Mouse (Mus musculus) midbrain, embryonic 14.5 days (tissue): ENCODE results near the gene Bmf. TPM values are rescaled to one million over a fixed set of nuclear protein-coding genes. Genes with fewer than 3 reads are reported as not detected.

Experiments
- ATAC-seq: fragments of 200-750 bp; cut with Nextera tagmentation; 2 replicates; pipeline ENCODE4 v1.8.0; 2017; ENCODE audit warnings: moderate number of reproducible peaks, moderate library complexity; ENCODE audit not compliant: low FRiP score, low TSS enrichment
- DNase-seq: peaks from one replicate; pipeline ENCODE4 v3.0.0-alpha.2; 2015
- H3K27ac ChIP-seq: fragments of 300-500 bp; sonication (generic); replicated peaks from 2 replicates; pipeline ENCODE4 v1.5.1; 2014; ENCODE audit warnings: mild to moderate bottlenecking, low read depth, low read length, moderate library complexity
- H3K27me3 ChIP-seq: fragments of 300-500 bp; sonication (generic); 2 replicates; pipeline ENCODE4 v1.6.1; 2014; ENCODE audit warnings: low read length, control low read depth, mixed read lengths; ENCODE audit not compliant: control insufficient read depth, insufficient read depth
- H3K36me3 ChIP-seq: fragments of 300-500 bp; sonication (generic); 2 replicates; pipeline ENCODE4 v1.6.1; 2014; ENCODE audit warnings: low read length, control low read depth; ENCODE audit not compliant: control insufficient read depth, insufficient read depth
- H3K4me1 ChIP-seq: fragments of 300-500 bp; sonication (generic); 2 replicates; pipeline ENCODE4 v1.6.1; 2014; ENCODE audit warnings: mild to moderate bottlenecking, antibody characterized with exemption, low read length, control low read depth; ENCODE audit not compliant: control insufficient read depth, insufficient read depth
- H3K4me2 ChIP-seq: fragments of 300-500 bp; sonication (generic); 2 replicates; pipeline ENCODE4 v1.6.1; 2014; ENCODE audit warnings: mild to moderate bottlenecking, low read length, moderate library complexity
- H3K4me3 ChIP-seq: fragments of 300-500 bp; sonication (generic); replicated peaks from 2 replicates; pipeline ENCODE4 v1.5.1; 2014; ENCODE audit warnings: low read depth, low read length
- H3K9ac ChIP-seq: fragments of 300-500 bp; sonication (generic); replicated peaks from 2 replicates; pipeline ENCODE4 v1.6.1; 2014; ENCODE audit warnings: mild to moderate bottlenecking, low read length, moderate library complexity
- H3K9me3 ChIP-seq: fragments of 300-500 bp; sonication (generic); 2 replicates; pipeline ENCODE4 v1.6.1; 2016; ENCODE audit warnings: low read length, control low read depth, mixed read lengths; ENCODE audit not compliant: control insufficient read depth
- WGBS: fragments of 180-500 bp; shearing (Covaris S2); extraction: QIAGEN DNeasy Blood & Tissue Kit; methylation state at CpG from one replicate; pipeline ENCODE4 v1.1.7; 2014; 5-methylcytosine and 5-hydroxymethylcytosine counted together
- polyA plus RNA-seq: library from polyadenylated mRNA; unstranded; fragments of >200 nt; fragmentation: Nextera tagmentation; extraction: Ambion mirVana; gene quantifications from 2 replicates; pipeline ENCODE4 v1.2.1, GENCODE M21; 2014

Gene Bmf
- polyA plus RNA-seq, 1 experiment from 2014 or later, result 1.9 TPM

GRCm38 (mm10) chr2:118495024-118495423 lies 54.5 kb downstream of the Bmf start:
- ATAC-seq (no peak), DNase-seq (no peak)
- H3K36me3 ChIP-seq, result no peaks in the 10 kb centered on the region
- H3K27me3 ChIP-seq, result no peaks in the 10 kb centered on the region
- H3K27ac ChIP-seq, result no peak overlapping the region
- 76% methylated on average over 9 of the region's 9 CpGs for WGBS
- no peaks in the 10 kb centered on the region for H3K4me1 ChIP-seq
- no peaks in the 10 kb centered on the region for H3K9me3 ChIP-seq
- H3K9ac ChIP-seq, result no peak overlapping the region
- H3K4me3 ChIP-seq, result no peak overlapping the region
- H3K4me2 ChIP-seq, result no peak overlapping the region

GRCm38 (mm10) chr2:118491741-118492395 lies 57.6 kb downstream of the Bmf start:
- Histone ChIP-seq H3K9ac (no peak overlapping the region), H3K9me3 (no peaks in the 10 kb centered on the region), H3K36me3 (no peaks in the 10 kb centered on the region), H3K4me3 (no peak overlapping the region), H3K4me1 (no peaks in the 10 kb centered on the region), H3K27ac (no peak overlapping the region), H3K27me3 (no peaks in the 10 kb centered on the region), H3K4me2 (no peak overlapping the region)
- WGBS, result 86% methylated on average over 4 of the region's 4 CpGs
- DNase-seq (no peak), ATAC-seq (no peak)

GRCm38 (mm10) chr2:118491281-118491731 lies 58.2 kb downstream of the Bmf start:
- WGBS, result 55% methylated on average over 5 of the region's 5 CpGs
- no peaks in the 10 kb centered on the region for H3K4me1 ChIP-seq
- H3K27ac ChIP-seq, result no peak overlapping the region
- no peak overlapping the region for H3K9ac ChIP-seq
- no peak overlapping the region for H3K4me2 ChIP-seq
- H3K4me3 ChIP-seq, result no peak overlapping the region
- no peaks in the 10 kb centered on the region for H3K9me3 ChIP-seq
- DNase-seq (no peak), ATAC-seq (no peak)
- no peaks in the 10 kb centered on the region for H3K36me3 ChIP-seq
- no peaks in the 10 kb centered on the region for H3K27me3 ChIP-seq

- Histone ChIP-seq H3K9ac (no peak overlapping the region), H3K4me1 (no peaks in the 10 kb centered on the region), H3K27ac (no peak overlapping the region), H3K4me3 (no peak overlapping the region), H3K4me2 (no peak overlapping the region), H3K36me3 (no peaks in the 10 kb centered on the region), H3K9me3 (no peaks in the 10 kb centered on the region), H3K27me3 (no peaks in the 10 kb centered on the region)
- ATAC-seq, result no peak
- WGBS, result 54% methylated on average over 12 of the region's 12 CpGs
- DNase-seq, result peak; percentile 22
These were observed 59.0 kb downstream of the Bmf start for GRCm38 (mm10) chr2:118490241-118491091.

GRCm38 (mm10) chr2:118487806-118488205 lies 61.7 kb downstream of the Bmf start:
- Histone ChIP-seq H3K36me3 (no peaks in the 10 kb centered on the region), H3K4me3 (no peak overlapping the region), H3K4me2 (no peak overlapping the region), H3K27ac (no peak overlapping the region), H3K9me3 (no peaks in the 10 kb centered on the region), H3K9ac (no peak overlapping the region), H3K4me1 (no peaks in the 10 kb centered on the region), H3K27me3 (no peaks in the 10 kb centered on the region)
- 68% methylated on average over 3 of the region's 3 CpGs for WGBS
- no peak for DNase-seq
- ATAC-seq, result no peak

GRCm38 (mm10) chr2:118486933-118487332 lies 62.6 kb downstream of the Bmf start:
- ATAC-seq (no peak; the same call in 1 of the 2 replicates), DNase-seq (peak; percentile 70)
- 12% methylated on average over 12 of the region's 12 CpGs for WGBS
- Histone ChIP-seq H3K4me3 (no peak overlapping the region), H3K36me3 (no peaks in the 10 kb centered on the region), H3K9me3 (no peaks in the 10 kb centered on the region), H3K4me2 (no peak overlapping the region), H3K27me3 (no peaks in the 10 kb centered on the region), H3K27ac (no peak overlapping the region), H3K9ac (no peak overlapping the region), H3K4me1 (no peaks in the 10 kb centered on the region)

GRCm38 (mm10) chr2:118485415-118485814 lies 64.1 kb downstream of the Bmf start:
- H3K27ac ChIP-seq, result no peak overlapping the region
- H3K4me1 ChIP-seq, result no peaks in the 10 kb centered on the region
- DNase-seq, result no peak
- no peaks in the 10 kb centered on the region for H3K36me3 ChIP-seq
- H3K9ac ChIP-seq, result no peak overlapping the region
- 86% methylated on average over 3 of the region's 3 CpGs for WGBS
- H3K4me3 ChIP-seq, result no peak overlapping the region
- H3K27me3 ChIP-seq, result no peaks in the 10 kb centered on the region
- no peak overlapping the region for H3K4me2 ChIP-seq
- no peaks in the 10 kb centered on the region for H3K9me3 ChIP-seq
- no peak for ATAC-seq

- no peaks in the 10 kb centered on the region for H3K9me3 ChIP-seq
- ATAC-seq (no peak), DNase-seq (no peak)
- no peaks in the 10 kb centered on the region for H3K36me3 ChIP-seq
- H3K4me2 ChIP-seq, result no peak overlapping the region
- H3K4me3 ChIP-seq, result no peak overlapping the region
- no peaks in the 10 kb centered on the region for H3K4me1 ChIP-seq
- no peak overlapping the region for H3K9ac ChIP-seq
- no peak overlapping the region for H3K27ac ChIP-seq
- H3K27me3 ChIP-seq, result no peaks in the 10 kb centered on the region
- WGBS, result 87% methylated on average over 9 of the region's 9 CpGs
These were observed 65.0 kb downstream of the Bmf start for GRCm38 (mm10) chr2:118484386-118484898.
